Mouse (Mus musculus): ENCODE results near the gene Foxe3. TPM values are rescaled to one million over a fixed set of nuclear protein-coding genes. Genes with fewer than 3 reads are reported as not detected.
"Not testable (repeated sequence)": the region's sequence is repeated elsewhere in the genome, so short reads cannot be mapped to it uniquely, and the experiment has no call there.

Foxe3 gene
- 0.16 and 0.37 TPM in 2 replicates for polyA plus RNA-seq (2012; rRNA removed)

DNA sequence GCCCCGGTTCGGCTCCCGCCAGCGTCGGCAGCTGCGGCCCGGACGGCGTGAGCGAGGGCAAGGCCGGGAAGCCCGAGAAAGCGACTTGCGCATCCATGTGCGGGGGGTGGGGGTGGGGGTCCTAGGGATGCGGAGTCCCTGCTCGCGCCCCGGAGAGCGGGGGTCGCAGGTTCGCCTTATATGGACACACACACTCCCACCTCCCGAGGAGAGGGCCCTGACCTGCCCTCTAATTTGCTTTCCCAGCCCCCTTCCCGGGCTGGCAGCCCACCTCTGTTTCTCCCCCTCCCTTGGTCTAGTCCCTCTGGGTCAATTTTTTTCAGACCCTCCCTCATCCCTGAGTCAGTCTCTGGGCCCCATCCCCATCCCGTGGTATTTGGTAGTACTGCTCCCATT lies at the start of gene Foxe3:
Foxe3 (minus strand) TSS at position 97 of the 396 bp plus-strand sequence.
- no peaks in the 10 kb centered on the region for H3K36me3 ChIP-seq (ENCODE audit: control insufficient read depth, insufficient read depth, low read length)
- TF ChIP-seq CTCF (IDR thresholded peaks at IDR 0.05; ENCODE audit: borderline replicate concordance, control insufficient read depth, extremely low read depth, insufficient read depth, low read length, poor library complexity), result no peak
- TF ChIP-seq POLR2A (IDR thresholded peaks at IDR 0.05; ENCODE audit: control insufficient read depth, extremely low read depth, insufficient read depth, low read length, poor library complexity), result no peak
- peaks cover 32% of the 10 kb centered on the region for H3K27me3 ChIP-seq (ENCODE audit: control insufficient read depth, insufficient read depth, low read length)
- peak within 1 kb of the TSS; percentile 1; the same call in 1 of the 2 replicates for H3K4me3 ChIP-seq (ENCODE audit: control insufficient read depth, insufficient read depth, low read length)
- WGBS, result 8% methylated on average over 25 of the region's 25 CpGs
- DNase-seq, result no peak
- H3K27ac ChIP-seq (ENCODE audit: control insufficient read depth, insufficient read depth, low read length), result no peak within 1 kb of the TSS
- H3K4me1 ChIP-seq (replicated peaks; ENCODE audit: control insufficient read depth, insufficient read depth, low read length), result peaks cover 9% of the 10 kb centered on the region; the same call in 1 of the 2 replicates

DNA sequence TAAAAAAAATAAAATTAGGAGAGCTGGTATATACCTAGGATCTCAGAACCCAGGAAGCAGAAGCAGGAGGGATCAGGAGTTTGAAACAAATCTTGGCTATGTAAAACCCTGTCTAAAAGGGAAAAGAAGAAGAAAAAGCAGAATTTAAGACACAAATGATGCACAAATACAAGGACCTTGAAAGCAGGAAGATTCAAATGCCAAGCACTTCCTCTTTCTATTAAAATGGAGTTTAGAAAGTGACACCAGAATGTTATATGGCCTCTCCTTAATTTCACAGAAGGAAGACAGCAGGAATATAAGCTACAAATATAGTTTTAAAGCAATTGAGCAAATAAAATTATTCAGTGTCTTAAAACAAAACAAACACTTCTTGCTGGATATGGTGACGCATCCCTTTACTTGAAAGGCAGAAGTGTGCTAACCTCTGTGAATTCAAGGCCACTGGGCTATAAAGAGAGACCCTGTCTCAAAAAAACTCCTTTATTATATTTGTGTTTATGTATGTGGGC lies 47.5 kb upstream of the Foxe3 start:
- Histone ChIP-seq H3K4me3 (ENCODE audit: control insufficient read depth, insufficient read depth, low read length) (no peak overlapping the region), H3K4me1 (replicated peaks; ENCODE audit: control insufficient read depth, insufficient read depth, low read length) (no peaks in the 10 kb centered on the region), H3K27me3 (ENCODE audit: control insufficient read depth, insufficient read depth, low read length) (no peaks in the 10 kb centered on the region), H3K27ac (ENCODE audit: control insufficient read depth, insufficient read depth, low read length) (no peak overlapping the region), H3K36me3 (ENCODE audit: control insufficient read depth, insufficient read depth, low read length) (peaks cover 6% of the 10 kb centered on the region)
- no peak for DNase-seq
- 95% methylated on average over 1 of the region's 1 CpGs for WGBS
- TF ChIP-seq CTCF (IDR thresholded peaks at IDR 0.05; ENCODE audit: borderline replicate concordance, control insufficient read depth, extremely low read depth, insufficient read depth, low read length, poor library complexity), result no peak
- TF ChIP-seq POLR2A (IDR thresholded peaks at IDR 0.05; ENCODE audit: control insufficient read depth, extremely low read depth, insufficient read depth, low read length, poor library complexity), result no peak

DNA sequence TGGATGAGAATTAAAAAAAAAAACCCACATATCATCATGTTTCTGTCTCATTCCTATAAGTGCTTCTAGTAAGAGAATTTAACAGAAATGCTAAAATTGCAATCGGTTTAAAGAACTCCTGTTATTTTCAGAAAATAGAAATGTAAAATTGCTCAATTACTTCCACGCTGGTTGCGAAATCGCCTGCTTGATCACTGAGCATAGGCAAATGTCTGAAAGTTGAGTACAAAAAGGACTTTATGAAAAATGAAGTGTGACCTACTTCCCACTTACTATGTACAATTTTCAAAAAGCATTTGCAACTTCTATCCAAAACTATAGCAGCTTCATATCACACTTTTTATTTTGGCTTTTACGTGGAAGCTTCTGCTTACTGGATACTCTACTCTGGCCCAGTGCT lies 44.9 kb upstream of the Foxe3 start:
- H3K36me3 ChIP-seq (ENCODE audit: control insufficient read depth, insufficient read depth, low read length), result peaks cover 19% of the 10 kb centered on the region
- H3K27ac ChIP-seq (ENCODE audit: control insufficient read depth, insufficient read depth, low read length), result no peak overlapping the region
- WGBS, result 94% methylated on average over 5 of the region's 5 CpGs
- no peak for TF ChIP-seq POLR2A (IDR thresholded peaks at IDR 0.05; ENCODE audit: control insufficient read depth, extremely low read depth, insufficient read depth, low read length, poor library complexity)
- no peak for TF ChIP-seq CTCF (IDR thresholded peaks at IDR 0.05; ENCODE audit: borderline replicate concordance, control insufficient read depth, extremely low read depth, insufficient read depth, low read length, poor library complexity)
- H3K4me3 ChIP-seq (ENCODE audit: control insufficient read depth, insufficient read depth, low read length), result no peak overlapping the region
- H3K27me3 ChIP-seq (ENCODE audit: control insufficient read depth, insufficient read depth, low read length), result no peaks in the 10 kb centered on the region
- no peaks in the 10 kb centered on the region for H3K4me1 ChIP-seq (replicated peaks; ENCODE audit: control insufficient read depth, insufficient read depth, low read length)
- DNase-seq, result no peak

DNA sequence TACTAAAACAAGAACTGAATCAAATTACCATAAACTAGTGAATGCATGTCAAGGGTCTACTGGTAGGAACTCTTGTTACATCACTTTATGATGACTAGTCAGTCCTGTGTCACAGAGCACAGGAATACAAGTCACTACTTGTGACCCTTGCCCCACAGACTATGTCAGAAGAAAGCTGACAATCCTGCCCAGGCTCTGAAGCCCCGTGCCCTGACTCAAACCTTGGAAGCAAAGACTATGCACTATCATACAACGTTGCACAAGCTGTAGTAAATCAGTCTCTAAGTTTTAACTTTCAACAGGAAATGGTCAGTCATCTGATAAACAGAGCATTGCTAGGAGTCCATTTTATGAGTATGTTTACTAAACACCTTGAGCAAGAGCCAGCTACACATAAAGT lies 35.1 kb upstream of the Foxe3 start:
- H3K27me3 ChIP-seq (ENCODE audit: control insufficient read depth, insufficient read depth, low read length); H3K27ac ChIP-seq (ENCODE audit: control insufficient read depth, insufficient read depth, low read length); H3K4me3 ChIP-seq (ENCODE audit: control insufficient read depth, insufficient read depth, low read length); H3K4me1 ChIP-seq (replicated peaks; ENCODE audit: control insufficient read depth, insufficient read depth, low read length); DNase-seq: not testable (repeated sequence)
- H3K36me3 ChIP-seq (ENCODE audit: control insufficient read depth, insufficient read depth, low read length), result peaks cover 26% of the 10 kb centered on the region
- WGBS, result 93% methylated on average over 2 of the region's 2 CpGs

DNA sequence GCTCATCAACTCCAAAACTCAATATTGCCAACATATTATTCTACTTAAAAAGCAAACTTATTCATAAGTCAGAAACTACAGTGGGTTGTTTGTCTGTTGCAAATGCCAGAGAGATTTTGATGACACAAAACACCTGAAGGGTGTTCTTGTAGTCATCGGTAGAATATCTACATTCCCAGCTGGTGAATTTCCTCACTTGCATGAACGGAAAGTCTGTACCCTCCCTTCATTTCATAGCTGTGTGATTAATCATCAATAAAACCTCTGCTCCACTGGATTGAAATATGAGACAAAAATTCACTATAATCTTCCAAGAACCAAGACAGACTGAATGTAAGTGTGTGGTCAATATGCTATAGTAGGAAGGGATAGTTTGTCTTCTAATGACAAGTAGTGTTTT lies 33.7 kb upstream of the Foxe3 start:
- TF ChIP-seq CTCF (IDR thresholded peaks at IDR 0.05; ENCODE audit: borderline replicate concordance, control insufficient read depth, extremely low read depth, insufficient read depth, low read length, poor library complexity), result no peak
- TF ChIP-seq POLR2A (IDR thresholded peaks at IDR 0.05; ENCODE audit: control insufficient read depth, extremely low read depth, insufficient read depth, low read length, poor library complexity), result no peak
- Histone ChIP-seq H3K27ac (ENCODE audit: control insufficient read depth, insufficient read depth, low read length) (no peak overlapping the region), H3K36me3 (ENCODE audit: control insufficient read depth, insufficient read depth, low read length) (peaks cover 21% of the 10 kb centered on the region), H3K4me1 (replicated peaks; ENCODE audit: control insufficient read depth, insufficient read depth, low read length) (no peaks in the 10 kb centered on the region), H3K4me3 (ENCODE audit: control insufficient read depth, insufficient read depth, low read length) (no peak overlapping the region), H3K27me3 (ENCODE audit: control insufficient read depth, insufficient read depth, low read length) (no peaks in the 10 kb centered on the region)
- no peak for DNase-seq
- 95% methylated on average over 2 of the region's 2 CpGs for WGBS

DNA sequence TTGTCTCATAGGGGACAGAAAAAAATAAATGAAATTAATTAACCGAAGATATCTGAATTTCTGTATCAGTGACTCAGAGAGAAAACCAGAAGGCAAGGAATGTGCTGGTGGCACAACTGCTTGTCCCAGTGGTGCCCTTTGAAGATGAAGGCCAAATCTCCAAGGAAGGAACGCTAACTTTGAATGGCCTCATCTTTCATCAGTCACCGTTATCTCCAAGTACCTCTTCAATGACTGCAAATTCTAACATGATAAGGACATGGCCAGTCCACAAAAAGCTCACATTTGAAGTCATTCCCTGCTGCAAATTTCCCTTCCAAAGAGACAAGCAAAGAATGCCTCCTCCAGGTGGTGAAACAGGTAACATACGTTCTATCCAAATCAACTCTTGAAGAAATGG lies 33.0 kb upstream of the Foxe3 start:
- Histone ChIP-seq H3K36me3 (ENCODE audit: control insufficient read depth, insufficient read depth, low read length) (peaks cover 16% of the 10 kb centered on the region), H3K4me3 (ENCODE audit: control insufficient read depth, insufficient read depth, low read length) (no peak overlapping the region), H3K27me3 (ENCODE audit: control insufficient read depth, insufficient read depth, low read length) (no peaks in the 10 kb centered on the region), H3K27ac (ENCODE audit: control insufficient read depth, insufficient read depth, low read length) (no peak overlapping the region), H3K4me1 (replicated peaks; ENCODE audit: control insufficient read depth, insufficient read depth, low read length) (no peaks in the 10 kb centered on the region)
- no peak for DNase-seq
- TF ChIP-seq POLR2A (IDR thresholded peaks at IDR 0.05; ENCODE audit: control insufficient read depth, extremely low read depth, insufficient read depth, low read length, poor library complexity) (no peak), CTCF (IDR thresholded peaks at IDR 0.05; ENCODE audit: borderline replicate concordance, control insufficient read depth, extremely low read depth, insufficient read depth, low read length, poor library complexity) (no peak)
- 98% methylated on average over 4 of the region's 4 CpGs for WGBS

DNA sequence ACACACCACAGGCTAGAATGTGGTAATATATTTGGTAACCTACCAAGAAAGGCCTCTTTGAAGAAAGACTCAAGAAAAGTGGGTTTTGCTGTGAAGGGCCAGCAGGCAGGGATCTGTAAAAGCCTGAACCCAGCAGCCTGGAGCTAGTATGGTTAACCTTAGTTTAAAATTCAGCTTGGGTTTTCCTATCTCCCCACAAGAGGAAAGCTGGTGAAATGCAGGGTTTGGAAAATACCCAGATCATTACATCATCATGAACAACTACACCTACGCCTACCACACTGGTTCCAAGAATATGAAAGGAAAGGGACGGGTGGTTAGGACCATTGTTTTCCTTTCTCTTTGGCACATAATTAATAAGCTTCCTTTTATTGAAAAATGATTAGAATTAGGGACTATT lies 32.4 kb upstream of the Foxe3 start:
- TF ChIP-seq POLR2A (IDR thresholded peaks at IDR 0.05; ENCODE audit: control insufficient read depth, extremely low read depth, insufficient read depth, low read length, poor library complexity), result no peak
- TF ChIP-seq CTCF (IDR thresholded peaks at IDR 0.05; ENCODE audit: borderline replicate concordance, control insufficient read depth, extremely low read depth, insufficient read depth, low read length, poor library complexity), result no peak
- peaks cover 16% of the 10 kb centered on the region for H3K36me3 ChIP-seq (ENCODE audit: control insufficient read depth, insufficient read depth, low read length)
- no peak overlapping the region for H3K27ac ChIP-seq (ENCODE audit: control insufficient read depth, insufficient read depth, low read length)
- H3K4me3 ChIP-seq (ENCODE audit: control insufficient read depth, insufficient read depth, low read length), result no peak overlapping the region
- H3K27me3 ChIP-seq (ENCODE audit: control insufficient read depth, insufficient read depth, low read length), result no peaks in the 10 kb centered on the region
- no peaks in the 10 kb centered on the region for H3K4me1 ChIP-seq (replicated peaks; ENCODE audit: control insufficient read depth, insufficient read depth, low read length)
- DNase-seq, result no peak
- WGBS, result 88% methylated on average over 2 of the region's 2 CpGs

Measured in thymus, adult 2 months (tissue).